Mouse (Mus musculus) lung, adult 2 months (tissue): Measurements from ENCODE around the gene Map2k6.

Experiments used
- CTCF ChIP-seq: fragments of 200-500 bp; IDR thresholded peaks from 2 replicates; pipeline ENCODE4 v1.5.1; 2011; ENCODE audit warnings: mild to moderate bottlenecking, low read length, control low read depth; ENCODE audit not compliant: insufficient read depth
- POLR2A ChIP-seq: fragments of 200-500 bp; IDR thresholded peaks from 2 replicates; pipeline ENCODE4 v1.6.1; 2011; ENCODE audit warnings: low read depth, mild to moderate bottlenecking, control low read depth, low read length, borderline replicate concordance; ENCODE audit errors: extremely low read depth

DNA sequence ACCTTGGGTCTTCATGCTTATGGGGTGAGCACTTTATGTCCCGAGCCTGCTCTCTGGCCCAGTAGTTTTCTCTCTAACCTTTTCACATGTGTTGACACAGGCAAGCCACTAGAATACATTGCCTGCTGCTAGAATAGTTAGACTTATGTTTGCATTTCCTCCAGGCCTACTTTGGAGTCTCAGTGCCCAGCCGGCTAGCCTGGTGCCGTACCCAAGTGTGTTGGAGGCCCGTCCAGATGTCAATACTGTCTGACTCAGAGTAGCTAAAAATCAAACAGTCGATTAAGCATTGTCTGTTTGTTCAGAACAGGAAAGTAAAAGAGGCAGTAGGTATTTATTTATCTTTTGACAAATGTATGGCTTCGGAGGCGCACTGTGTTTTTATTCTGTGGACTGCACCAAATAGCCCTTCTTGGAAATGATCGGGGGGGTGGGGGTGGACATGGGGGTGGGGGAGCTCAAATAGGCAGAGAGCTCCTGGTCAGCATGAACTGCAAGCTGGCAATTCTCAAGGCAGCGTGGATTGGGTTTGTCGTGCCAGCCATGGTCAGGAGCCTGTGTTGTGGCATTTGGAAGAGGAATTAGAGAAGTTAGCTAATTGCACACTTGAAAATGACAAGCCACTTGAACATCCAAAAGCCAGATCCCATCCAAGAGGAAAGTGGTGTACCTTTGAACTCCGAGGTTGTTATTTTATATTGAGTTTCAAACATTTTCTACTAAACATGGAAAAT lies 104.2 kb downstream of the Map2k6 start:
- no peak for TF ChIP-seq POLR2A
- TF ChIP-seq CTCF: no peak
